Mouse (Mus musculus) neural tube, embryonic 12.5 days (tissue): ENCODE data around the gene Plcb1. TPM values are rescaled to one million over a fixed set of nuclear protein-coding genes. Genes with fewer than 3 reads are reported as not detected.

Experiments used
- ATAC-seq: fragments of 200-750 bp; cut with Nextera tagmentation; 2 replicates; pipeline ENCODE4 v1.8.0; 2017; ENCODE audit warnings: low read depth, mild to moderate bottlenecking, moderate TSS enrichment, moderate library complexity; ENCODE audit not compliant: low FRiP score
- H3K27ac ChIP-seq: fragments of 300-500 bp; sonication (generic); 2 replicates; pipeline ENCODE4 v1.5.1; 2016
- H3K27me3 ChIP-seq: fragments of 300-500 bp; sonication (generic); replicated peaks from 2 replicates; pipeline ENCODE4 v1.6.1; 2016; ENCODE audit warnings: mild to moderate bottlenecking
- H3K36me3 ChIP-seq: fragments of 300-500 bp; sonication (generic); 2 replicates; pipeline ENCODE4 v1.6.1; 2016; ENCODE audit warnings: mild to moderate bottlenecking
- H3K4me1 ChIP-seq: fragments of 300-500 bp; sonication (generic); 2 replicates; pipeline ENCODE4 v1.6.1; 2016
- H3K4me2 ChIP-seq: fragments of 300-500 bp; sonication (generic); replicated peaks from 2 replicates; pipeline ENCODE4 v1.6.1; 2016; ENCODE audit warnings: mild to moderate bottlenecking
- H3K4me3 ChIP-seq: fragments of 300-500 bp; sonication (generic); 2 replicates; pipeline ENCODE4 v1.5.1; 2016
- H3K9ac ChIP-seq: fragments of 300-500 bp; sonication (generic); 2 replicates; pipeline ENCODE4 v1.6.1; 2016; ENCODE audit warnings: mild to moderate bottlenecking
- H3K9me3 ChIP-seq: fragments of 300-500 bp; sonication (generic); 2 replicates; pipeline ENCODE4 v1.6.1; 2016; ENCODE audit warnings: mild to moderate bottlenecking
- WGBS: fragments of 180-500 bp; shearing (Covaris S2); methylation state at CpG from one replicate; pipeline ENCODE4 v1.1.7; 2016; 5-methylcytosine and 5-hydroxymethylcytosine counted together
- polyA plus RNA-seq: library from polyadenylated mRNA; unstranded; fragments of >200 nt; fragmentation: Nextera tagmentation; extraction: Ambion mirVana; gene quantifications from 2 replicates; pipeline ENCODE4 v1.2.1, GENCODE M21; 2016

Gene Plcb1
- polyA plus RNA-seq, 1 experiment from 2014 or later = 29.0 TPM

- Histone ChIP-seq H3K4me2 (no peak overlapping the region), H3K4me3 (no peak overlapping the region), H3K27ac (no peak overlapping the region), H3K36me3 (no peaks in the 10 kb centered on the region), H3K27me3 (no peaks in the 10 kb centered on the region), H3K9ac (no peak overlapping the region), H3K4me1 (no peaks in the 10 kb centered on the region), H3K9me3 (no peaks in the 10 kb centered on the region)
- ATAC-seq = no peak
- WGBS = 80% methylated on average over 4 of the region's 4 CpGs
Measured at GRCm38 (mm10) chr2:135202390-135202789, 416.5 kb downstream of the Plcb1 start.

- Histone ChIP-seq H3K27ac (no peak overlapping the region), H3K9me3 (no peaks in the 10 kb centered on the region), H3K36me3 (no peaks in the 10 kb centered on the region), H3K9ac (no peak overlapping the region), H3K4me3 (no peak overlapping the region), H3K4me1 (no peaks in the 10 kb centered on the region), H3K27me3 (no peaks in the 10 kb centered on the region), H3K4me2 (no peak overlapping the region)
- no peak for ATAC-seq
- WGBS = 82% methylated on average over 11 of the region's 11 CpGs
Measured at GRCm38 (mm10) chr2:135204141-135205120, 418.6 kb downstream of the Plcb1 start.

GRCm38 (mm10) chr2:135208890-135209289 lies 423.0 kb downstream of the Plcb1 start:
- H3K36me3 ChIP-seq = no peaks in the 10 kb centered on the region
- ATAC-seq = no peak
- no peaks in the 10 kb centered on the region for H3K4me1 ChIP-seq
- WGBS = 100% methylated on average over 1 of the region's 1 CpGs
- no peaks in the 10 kb centered on the region for H3K9me3 ChIP-seq
- no peak overlapping the region for H3K9ac ChIP-seq
- H3K4me2 ChIP-seq = no peak overlapping the region
- H3K27me3 ChIP-seq = no peaks in the 10 kb centered on the region
- no peak overlapping the region for H3K4me3 ChIP-seq
- no peak overlapping the region for H3K27ac ChIP-seq

- H3K4me2 ChIP-seq = no peak overlapping the region
- 64% methylated on average over 4 of the region's 4 CpGs for WGBS
- no peaks in the 10 kb centered on the region for H3K36me3 ChIP-seq
- no peak overlapping the region for H3K27ac ChIP-seq
- H3K4me1 ChIP-seq = no peaks in the 10 kb centered on the region
- H3K9ac ChIP-seq = no peak overlapping the region
- H3K4me3 ChIP-seq = no peak overlapping the region
- ATAC-seq = no peak
- H3K9me3 ChIP-seq = no peaks in the 10 kb centered on the region
- no peaks in the 10 kb centered on the region for H3K27me3 ChIP-seq
Measured at GRCm38 (mm10) chr2:135214746-135215448, 429.0 kb downstream of the Plcb1 start.

- Histone ChIP-seq H3K4me3 (no peak overlapping the region), H3K36me3 (no peaks in the 10 kb centered on the region), H3K27me3 (no peaks in the 10 kb centered on the region), H3K4me1 (no peaks in the 10 kb centered on the region), H3K9ac (no peak overlapping the region), H3K4me2 (no peak overlapping the region), H3K9me3 (no peaks in the 10 kb centered on the region), H3K27ac (no peak overlapping the region)
- WGBS = 86% methylated on average over 3 of the region's 3 CpGs
- ATAC-seq = no peak
Measured at GRCm38 (mm10) chr2:135219406-135219805, 433.5 kb downstream of the Plcb1 start.

DNA sequence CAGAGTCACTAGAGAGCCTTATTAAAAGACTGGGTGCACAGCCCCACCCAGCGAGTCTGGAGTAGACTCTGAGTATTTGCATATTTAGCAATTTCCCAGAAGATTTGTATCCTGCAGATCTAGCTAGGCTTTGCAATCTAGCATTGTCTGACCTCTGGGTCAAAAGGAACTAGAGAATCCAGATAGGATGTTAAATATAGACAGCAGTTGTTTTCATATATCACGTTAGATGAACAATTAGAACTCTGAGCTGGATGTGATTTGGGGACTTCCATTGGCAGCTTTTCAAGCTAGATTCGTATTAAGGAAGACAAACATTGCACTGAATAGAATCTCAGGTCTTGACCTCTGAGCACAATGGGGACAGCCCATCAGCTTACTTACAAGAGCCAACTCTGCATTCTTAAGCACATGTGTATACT lies 439.7 kb downstream of the Plcb1 start:
- 67% methylated on average over 3 of the region's 3 CpGs for WGBS
- H3K27ac ChIP-seq = no peak overlapping the region
- H3K9me3 ChIP-seq = no peaks in the 10 kb centered on the region
- no peaks in the 10 kb centered on the region for H3K36me3 ChIP-seq
- H3K4me3 ChIP-seq = no peak overlapping the region
- no peak overlapping the region for H3K9ac ChIP-seq
- no peak overlapping the region for H3K4me2 ChIP-seq
- no peaks in the 10 kb centered on the region for H3K27me3 ChIP-seq
- no peak for ATAC-seq
- H3K4me1 ChIP-seq = no peaks in the 10 kb centered on the region

- no peak for ATAC-seq
- no peak overlapping the region for H3K4me3 ChIP-seq
- H3K27me3 ChIP-seq = no peaks in the 10 kb centered on the region
- H3K36me3 ChIP-seq = no peaks in the 10 kb centered on the region
- H3K27ac ChIP-seq = no peak overlapping the region
- H3K4me2 ChIP-seq = no peak overlapping the region
- H3K9me3 ChIP-seq = no peaks in the 10 kb centered on the region
- 88% methylated on average over 3 of the region's 3 CpGs for WGBS
- H3K9ac ChIP-seq = no peak overlapping the region
- no peaks in the 10 kb centered on the region for H3K4me1 ChIP-seq
Measured at GRCm38 (mm10) chr2:135230262-135230661, 444.4 kb downstream of the Plcb1 start.

DNA sequence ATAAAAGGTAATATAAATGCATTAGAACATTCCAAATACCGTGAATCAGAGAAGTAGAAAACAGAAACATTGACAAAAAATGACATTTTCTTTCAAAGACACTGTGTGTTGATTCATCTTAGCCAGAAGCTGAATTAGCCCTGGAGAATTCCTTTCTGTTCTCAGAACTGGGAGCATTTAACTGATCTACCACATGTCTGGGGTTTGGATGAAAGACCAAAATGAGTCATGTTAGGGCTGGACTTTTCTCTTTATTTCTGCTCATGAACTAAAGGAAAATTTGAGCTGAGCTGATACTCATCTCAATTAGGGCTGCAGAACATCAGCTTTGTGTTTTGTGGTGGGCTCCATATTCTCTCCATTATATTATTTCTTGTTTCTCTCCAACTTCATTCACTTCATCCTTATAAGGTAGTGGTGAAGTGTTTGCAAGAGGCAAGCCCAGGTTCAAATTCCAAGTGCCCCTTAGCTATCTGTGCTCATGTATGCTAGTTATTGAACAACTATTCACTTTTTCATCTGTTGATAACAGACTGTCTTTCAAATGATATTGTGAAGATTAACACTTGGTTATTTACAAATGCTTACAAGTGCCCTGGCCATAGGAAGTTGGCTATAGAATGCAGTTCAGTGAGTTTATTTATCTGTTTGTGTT lies 456.9 kb downstream of the Plcb1 start:
- Histone ChIP-seq H3K36me3 (no peaks in the 10 kb centered on the region), H3K4me1 (no peaks in the 10 kb centered on the region), H3K9me3 (no peaks in the 10 kb centered on the region), H3K27me3 (no peaks in the 10 kb centered on the region), H3K4me2 (no peak overlapping the region), H3K4me3 (no peak overlapping the region), H3K9ac (no peak overlapping the region), H3K27ac (no peak overlapping the region)
- ATAC-seq = no peak
- 89% methylated on average over 1 of the region's 1 CpGs for WGBS

GRCm38 (mm10) chr2:135243764-135244163 lies 457.9 kb downstream of the Plcb1 start:
- Histone ChIP-seq H3K27ac (no peak overlapping the region), H3K4me3 (no peak overlapping the region), H3K9me3 (no peaks in the 10 kb centered on the region), H3K9ac (no peak overlapping the region), H3K4me1 (no peaks in the 10 kb centered on the region), H3K4me2 (no peak overlapping the region), H3K27me3 (no peaks in the 10 kb centered on the region), H3K36me3 (no peaks in the 10 kb centered on the region)
- no peak for ATAC-seq
- 51% methylated on average over 4 of the region's 4 CpGs for WGBS

DNA sequence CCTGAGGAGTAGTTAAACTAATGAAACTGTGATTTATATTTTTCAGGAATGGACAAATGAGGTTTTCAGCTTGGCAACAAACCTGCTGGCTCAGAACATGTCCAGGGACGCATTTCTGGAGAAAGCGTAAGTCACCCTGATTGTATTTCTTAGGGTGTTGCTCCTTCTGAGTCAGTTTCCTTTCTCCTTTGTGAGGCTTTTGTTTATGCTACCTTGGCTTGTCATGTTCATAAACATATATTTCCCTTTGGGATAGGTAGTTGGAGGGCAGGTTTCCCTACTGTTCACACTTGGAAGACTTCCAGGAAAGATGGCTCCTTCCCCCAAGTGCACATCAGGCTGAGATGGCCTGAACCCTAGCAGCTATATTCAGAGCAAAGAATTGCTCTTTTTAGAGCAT lies 464.1 kb downstream of the Plcb1 start:
- no peak overlapping the region for H3K4me3 ChIP-seq
- H3K9me3 ChIP-seq = no peaks in the 10 kb centered on the region
- no peak overlapping the region for H3K9ac ChIP-seq
- H3K4me1 ChIP-seq = no peaks in the 10 kb centered on the region
- ATAC-seq = no peak
- no peak overlapping the region for H3K27ac ChIP-seq
- H3K36me3 ChIP-seq = no peaks in the 10 kb centered on the region
- no peak overlapping the region for H3K4me2 ChIP-seq
- WGBS = 95% methylated on average over 2 of the region's 2 CpGs
- H3K27me3 ChIP-seq = no peaks in the 10 kb centered on the region

DNA sequence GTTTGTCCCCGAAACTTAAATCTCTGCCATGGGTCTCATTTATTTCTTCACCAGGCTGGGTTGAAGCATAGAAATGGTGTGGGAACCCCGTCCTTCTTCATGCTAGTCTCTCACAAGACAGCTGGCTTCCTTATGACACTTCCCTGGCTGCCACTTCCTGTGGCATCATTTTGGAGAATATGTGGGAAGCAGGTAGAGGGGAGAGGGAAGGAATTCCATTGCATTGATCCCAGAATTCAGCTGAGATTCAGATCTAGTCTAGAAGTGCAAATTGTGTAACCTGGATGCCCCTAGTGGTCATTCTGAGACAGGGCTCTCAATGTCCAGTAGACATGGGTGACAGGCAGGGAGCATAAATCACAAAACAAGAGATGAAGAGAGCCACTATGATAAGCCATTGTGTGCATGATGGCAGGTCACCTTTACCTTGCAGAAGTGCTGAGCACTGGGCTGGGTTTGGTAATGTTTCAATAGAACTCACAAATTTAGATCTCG lies 466.0 kb downstream of the Plcb1 start:
- Histone ChIP-seq H3K27ac (no peak overlapping the region), H3K4me2 (no peak overlapping the region), H3K27me3 (no peaks in the 10 kb centered on the region), H3K9ac (no peak overlapping the region), H3K4me1 (no peaks in the 10 kb centered on the region), H3K9me3 (no peaks in the 10 kb centered on the region), H3K4me3 (no peak overlapping the region), H3K36me3 (no peaks in the 10 kb centered on the region)
- WGBS = 90% methylated on average over 3 of the region's 3 CpGs
- no peak for ATAC-seq

- H3K9ac ChIP-seq = no peak overlapping the region
- H3K9me3 ChIP-seq = no peaks in the 10 kb centered on the region
- no peak overlapping the region for H3K27ac ChIP-seq
- H3K4me3 ChIP-seq = no peak overlapping the region
- H3K4me1 ChIP-seq = no peaks in the 10 kb centered on the region
- no peak overlapping the region for H3K4me2 ChIP-seq
- H3K36me3 ChIP-seq = no peaks in the 10 kb centered on the region
- H3K27me3 ChIP-seq = no peaks in the 10 kb centered on the region
- no peak for ATAC-seq
- WGBS = 55% methylated on average over 3 of the region's 3 CpGs
Measured at GRCm38 (mm10) chr2:135259136-135259535, 473.3 kb downstream of the Plcb1 start.
